Mouse (Mus musculus): Measurements from ENCODE around the gene Msn.
"Not testable (repeated sequence)": the region's sequence is repeated elsewhere in the genome, so short reads cannot be mapped to it uniquely, and the experiment has no call there.

Msn gene

GRCm38 (mm10) chrX:96148217-96148616 lies 52.4 kb downstream of the Msn start:
- DNase-seq: no peak

GRCm38 (mm10) chrX:96153362-96153761 lies 57.5 kb downstream of the Msn start:
- no peak for DNase-seq

- DNase-seq: no peak
These were observed 62.1 kb downstream of the Msn start for GRCm38 (mm10) chrX:96157936-96158335.

GRCm38 (mm10) chrX:96162571-96162970 lies 66.7 kb downstream of the Msn start:
- no peak for DNase-seq

GRCm38 (mm10) chrX:96171645-96172388 lies 76.0 kb downstream of the Msn start:
- DNase-seq: no peak

- DNase-seq: no peak
These were observed 82.6 kb downstream of the Msn start for GRCm38 (mm10) chrX:96178437-96178836.

- DNase-seq: no peak
These were observed 88.4 kb downstream of the Msn start for GRCm38 (mm10) chrX:96184100-96184732.

GRCm38 (mm10) chrX:96205143-96205542 lies 109.3 kb downstream of the Msn start:
- DNase-seq: not testable (repeated sequence)

GRCm38 (mm10) chrX:96206872-96207271 lies 111.0 kb downstream of the Msn start:
- no peak for DNase-seq

- DNase-seq: no peak
These were observed 122.2 kb downstream of the Msn start for GRCm38 (mm10) chrX:96218088-96218487.
